Mouse (Mus musculus): ENCODE data around the gene Tbl1xr1. TPM values are rescaled to one million over a fixed set of nuclear protein-coding genes. Genes with fewer than 3 reads are reported as not detected.

Gene Tbl1xr1
- polyA plus RNA-seq, 1 experiment from 2014 or later: 20.7 TPM

DNA sequence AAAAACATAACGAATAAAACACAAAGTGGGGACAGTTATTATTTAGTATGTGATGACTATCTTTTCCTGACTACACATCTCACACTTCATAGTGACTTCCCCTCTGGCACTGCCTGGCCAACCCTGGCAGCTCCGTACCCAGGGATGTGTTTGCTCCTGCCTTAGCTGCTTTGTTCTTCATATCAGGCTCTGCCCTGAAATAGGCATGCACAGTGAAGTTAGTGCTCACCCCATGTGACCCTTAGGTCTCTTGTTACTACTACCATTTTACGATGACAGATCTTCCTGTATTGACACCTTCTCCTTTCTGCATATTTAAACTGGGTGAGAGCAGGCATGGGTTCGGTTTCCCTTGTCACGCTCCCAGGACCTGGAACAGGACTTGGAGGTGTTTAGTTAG lies 16.3 kb downstream of the Tbl1xr1 start:
- H3K9me3 ChIP-seq: no peaks in the 10 kb centered on the region
- H3K27ac ChIP-seq (replicated peaks): no peak overlapping the region
- 77% methylated on average over 5 of the region's 5 CpGs for WGBS
- no peak for ATAC-seq (ENCODE audit: low read depth)
- no peaks in the 10 kb centered on the region for H3K27me3 ChIP-seq
- no peaks in the 10 kb centered on the region for H3K36me3 ChIP-seq
- H3K4me3 ChIP-seq: no peak overlapping the region
- H3K9ac ChIP-seq: no peak overlapping the region
- H3K4me2 ChIP-seq: no peak overlapping the region
- H3K4me1 ChIP-seq (replicated peaks): peaks cover 26% of the 10 kb centered on the region

DNA sequence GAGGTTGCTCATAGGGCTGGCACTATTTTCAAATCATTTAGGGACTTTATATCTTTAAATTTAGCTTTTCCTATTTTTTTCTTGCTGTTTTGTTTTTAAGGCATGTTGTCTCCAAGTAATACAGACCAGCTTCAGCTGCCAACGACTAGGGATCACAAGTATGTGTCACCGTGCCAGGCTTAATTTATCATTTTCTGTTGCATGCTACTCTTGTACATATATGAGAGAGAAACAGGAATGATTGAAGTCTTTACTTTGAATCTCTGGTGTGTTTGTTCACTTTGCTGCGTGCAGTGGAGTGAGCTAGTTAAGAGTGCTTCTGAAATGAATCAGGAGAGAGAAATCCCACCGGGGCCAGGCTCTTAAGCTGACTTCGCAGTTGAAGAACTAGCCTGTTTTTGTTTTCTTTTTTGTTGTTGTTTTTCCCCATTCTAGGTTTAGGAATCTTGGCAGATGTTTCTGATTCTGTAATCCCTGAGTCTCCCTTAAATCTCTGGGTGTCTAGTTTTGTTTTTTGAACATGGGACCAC lies 27.6 kb downstream of the Tbl1xr1 start:
- no peaks in the 10 kb centered on the region for H3K36me3 ChIP-seq
- H3K9me3 ChIP-seq: no peaks in the 10 kb centered on the region
- H3K4me1 ChIP-seq (replicated peaks): peaks cover 42% of the 10 kb centered on the region
- WGBS: 60% methylated on average over 5 of the region's 5 CpGs
- H3K4me2 ChIP-seq: no peak overlapping the region
- no peak overlapping the region for H3K9ac ChIP-seq
- H3K27me3 ChIP-seq: no peaks in the 10 kb centered on the region
- no peak for ATAC-seq (ENCODE audit: low read depth)
- H3K4me3 ChIP-seq: no peak overlapping the region
- no peak overlapping the region for H3K27ac ChIP-seq (replicated peaks)

- H3K9me3 ChIP-seq: no peaks in the 10 kb centered on the region
- WGBS: 81% methylated on average over 6 of the region's 6 CpGs
- H3K4me3 ChIP-seq: no peak overlapping the region
- ATAC-seq (ENCODE audit: low read depth): no peak
- peaks cover 31% of the 10 kb centered on the region for H3K4me1 ChIP-seq (replicated peaks)
- no peaks in the 10 kb centered on the region for H3K36me3 ChIP-seq
- no peaks in the 10 kb centered on the region for H3K27me3 ChIP-seq
- no peak overlapping the region for H3K4me2 ChIP-seq
- H3K27ac ChIP-seq (replicated peaks): no peak overlapping the region
- H3K9ac ChIP-seq: no peak overlapping the region
Observed at GRCm38 (mm10) chr3:22105471-22105870, 29.0 kb downstream of the Tbl1xr1 start.

DNA sequence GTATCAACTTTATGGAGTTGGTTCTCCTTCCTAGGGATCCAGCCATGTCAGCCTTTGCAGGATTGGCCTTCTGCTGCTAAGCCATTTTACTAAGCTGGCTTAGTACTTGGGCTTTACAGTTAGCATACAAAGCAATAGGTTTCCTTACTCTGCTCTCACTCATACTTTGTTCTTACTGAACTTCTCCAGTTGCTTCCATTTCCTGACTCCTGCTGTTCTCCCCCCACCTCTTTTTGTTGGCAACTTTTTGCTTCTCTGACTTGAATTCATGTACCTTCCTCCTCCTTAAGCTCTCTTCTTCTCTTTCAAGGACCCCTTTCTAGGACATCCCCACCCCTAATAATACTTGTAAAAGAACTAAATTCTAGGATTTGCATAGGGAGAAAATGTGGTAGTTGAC lies 31.6 kb downstream of the Tbl1xr1 start:
- Histone ChIP-seq H3K9ac (no peak overlapping the region), H3K36me3 (0 out of 2 replicates have a peak, but pooled peaks cover 2% of the 10 kb centered on the region), H3K9me3 (0 out of 2 replicates have a peak, but pooled peaks cover 4% of the 10 kb centered on the region), H3K4me1 (replicated peaks) (peaks cover 24% of the 10 kb centered on the region), H3K4me3 (no peak overlapping the region), H3K27ac (replicated peaks) (no peak overlapping the region), H3K27me3 (no peaks in the 10 kb centered on the region), H3K4me2 (no peak overlapping the region)
- ATAC-seq (ENCODE audit: low read depth): no peak

- Histone ChIP-seq H3K9me3 (0 out of 2 replicates have a peak, but pooled peaks cover 4% of the 10 kb centered on the region), H3K4me2 (no peak overlapping the region), H3K9ac (no peak overlapping the region), H3K27me3 (no peaks in the 10 kb centered on the region), H3K4me3 (no peak overlapping the region), H3K4me1 (replicated peaks) (peaks cover 17% of the 10 kb centered on the region), H3K36me3 (0 out of 2 replicates have a peak, but pooled peaks cover 2% of the 10 kb centered on the region), H3K27ac (replicated peaks) (no peak overlapping the region)
- ATAC-seq (ENCODE audit: low read depth): no peak
- WGBS: 67% methylated on average over 1 of the region's 1 CpGs
Observed at GRCm38 (mm10) chr3:22109651-22110050, 33.2 kb downstream of the Tbl1xr1 start.

- Histone ChIP-seq H3K9ac (no peak overlapping the region), H3K9me3 (0 out of 2 replicates have a peak, but pooled peaks cover 4% of the 10 kb centered on the region), H3K4me1 (replicated peaks) (peaks cover 20% of the 10 kb centered on the region), H3K36me3 (0 out of 2 replicates have a peak, but pooled peaks cover 2% of the 10 kb centered on the region), H3K27me3 (no peaks in the 10 kb centered on the region), H3K27ac (replicated peaks) (no peak overlapping the region), H3K4me3 (no peak overlapping the region), H3K4me2 (no peak overlapping the region)
- WGBS: 93% methylated on average over 4 of the region's 4 CpGs
- ATAC-seq (ENCODE audit: low read depth): no peak
Observed at GRCm38 (mm10) chr3:22113773-22114172, 37.3 kb downstream of the Tbl1xr1 start.

GRCm38 (mm10) chr3:22115221-22115620 lies 38.8 kb downstream of the Tbl1xr1 start:
- Histone ChIP-seq H3K9ac (no peak overlapping the region), H3K27ac (replicated peaks) (0 out of 2 replicates have a peak overlapping the region, but pooled peaks have one; percentile 38), H3K9me3 (0 out of 2 replicates have a peak, but pooled peaks cover 4% of the 10 kb centered on the region), H3K27me3 (no peaks in the 10 kb centered on the region), H3K4me3 (no peak overlapping the region), H3K4me2 (no peak overlapping the region), H3K36me3 (0 out of 2 replicates have a peak, but pooled peaks cover 2% of the 10 kb centered on the region), H3K4me1 (replicated peaks) (peaks cover 20% of the 10 kb centered on the region)
- ATAC-seq (ENCODE audit: low read depth): peak; percentile 61; the same call in 1 of the 2 replicates
- WGBS: 40% methylated on average over 2 of the region's 2 CpGs

DNA sequence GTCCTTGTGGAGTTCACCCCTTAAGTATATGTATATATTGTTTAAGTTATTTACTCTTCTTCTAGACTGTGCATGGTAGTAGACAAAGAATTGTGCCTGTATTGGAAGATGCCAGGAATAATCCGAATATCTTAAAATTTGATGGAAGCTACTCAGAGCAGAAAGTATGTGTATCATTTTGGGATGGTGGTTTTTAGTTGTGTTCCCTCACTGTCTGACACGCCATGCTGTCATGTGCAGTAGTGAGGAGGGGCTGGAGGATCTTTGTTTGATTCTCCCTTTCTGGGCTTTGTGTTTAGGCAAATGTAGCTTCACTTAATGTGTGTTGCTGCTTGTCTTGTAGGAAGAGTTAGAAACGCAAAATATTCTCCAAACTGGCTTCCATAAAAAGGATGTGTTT lies 39.2 kb downstream of the Tbl1xr1 start:
- Histone ChIP-seq H3K9ac (no peak overlapping the region), H3K27ac (replicated peaks) (no peak overlapping the region), H3K36me3 (0 out of 2 replicates have a peak, but pooled peaks cover 2% of the 10 kb centered on the region), H3K27me3 (no peaks in the 10 kb centered on the region), H3K4me2 (no peak overlapping the region), H3K4me3 (no peak overlapping the region), H3K4me1 (replicated peaks) (peaks cover 23% of the 10 kb centered on the region), H3K9me3 (0 out of 2 replicates have a peak, but pooled peaks cover 4% of the 10 kb centered on the region)
- WGBS: 85% methylated on average over 3 of the region's 3 CpGs
- 0 out of 2 replicates have a peak, but pooled peaks have one; percentile 23 for ATAC-seq (ENCODE audit: low read depth)

DNA sequence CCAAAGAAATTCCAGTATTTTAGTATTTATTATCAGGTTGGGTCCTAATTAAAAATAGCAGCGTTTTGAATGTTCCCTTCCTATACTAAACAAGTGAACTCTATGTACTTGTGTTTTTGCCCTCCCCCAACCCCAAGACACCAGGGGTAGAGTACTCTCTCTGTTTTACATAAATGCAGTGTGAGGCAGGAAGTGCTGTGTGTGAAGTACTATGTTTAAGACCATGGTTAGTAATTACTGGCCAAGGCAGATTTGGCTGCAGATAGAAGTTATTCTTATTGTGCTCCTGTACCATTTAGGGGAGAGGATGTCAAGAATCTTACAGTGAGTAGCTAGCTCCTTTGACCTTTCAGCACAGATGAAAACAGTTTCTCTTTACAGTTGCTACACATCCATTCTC lies 39.7 kb downstream of the Tbl1xr1 start:
- ATAC-seq (ENCODE audit: low read depth): no peak
- WGBS: 88% methylated on average over 1 of the region's 1 CpGs
- Histone ChIP-seq H3K9me3 (0 out of 2 replicates have a peak, but pooled peaks cover 4% of the 10 kb centered on the region), H3K9ac (no peak overlapping the region), H3K36me3 (0 out of 2 replicates have a peak, but pooled peaks cover 1% of the 10 kb centered on the region), H3K4me3 (no peak overlapping the region), H3K27me3 (no peaks in the 10 kb centered on the region), H3K4me1 (replicated peaks) (peaks cover 27% of the 10 kb centered on the region), H3K27ac (replicated peaks) (no peak overlapping the region), H3K4me2 (no peak overlapping the region)

- peaks cover 25% of the 10 kb centered on the region for H3K4me1 ChIP-seq (replicated peaks)
- no peak for ATAC-seq (ENCODE audit: low read depth)
- H3K9me3 ChIP-seq: no peaks in the 10 kb centered on the region
- H3K27me3 ChIP-seq: no peaks in the 10 kb centered on the region
- H3K36me3 ChIP-seq: no peaks in the 10 kb centered on the region
- H3K4me2 ChIP-seq: no peak overlapping the region
- no peak overlapping the region for H3K9ac ChIP-seq
- WGBS: 42% methylated on average over 3 of the region's 3 CpGs
- no peak overlapping the region for H3K4me3 ChIP-seq
- no peak overlapping the region for H3K27ac ChIP-seq (replicated peaks)
Observed at GRCm38 (mm10) chr3:22121741-22122140, 45.3 kb downstream of the Tbl1xr1 start.

DNA sequence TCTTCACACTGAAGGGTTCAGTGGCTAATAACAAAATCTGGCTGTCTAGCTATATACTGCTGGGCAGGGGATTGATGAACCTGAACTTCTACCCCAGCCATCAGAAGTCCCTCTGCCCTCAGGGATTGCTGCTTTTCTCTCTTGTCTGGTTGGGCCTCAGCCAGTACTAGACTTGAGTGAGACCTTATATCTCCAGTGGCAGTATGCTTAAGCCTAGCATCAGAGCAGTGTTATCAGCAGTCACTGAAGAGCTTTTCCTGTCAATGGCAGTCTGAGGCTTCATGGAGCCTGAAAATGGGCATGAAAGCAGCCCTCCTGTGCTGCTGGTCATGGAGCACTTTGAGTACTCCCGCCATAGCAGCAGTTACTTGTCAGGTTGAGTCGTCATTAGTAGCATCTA lies 46.7 kb downstream of the Tbl1xr1 start:
- Histone ChIP-seq H3K9ac (no peak overlapping the region), H3K4me3 (no peak overlapping the region), H3K9me3 (no peaks in the 10 kb centered on the region; the same call in 1 of the 2 replicates), H3K27me3 (no peaks in the 10 kb centered on the region), H3K4me2 (no peak overlapping the region), H3K27ac (replicated peaks) (no peak overlapping the region), H3K4me1 (replicated peaks) (peaks cover 25% of the 10 kb centered on the region), H3K36me3 (no peaks in the 10 kb centered on the region; the same call in 1 of the 2 replicates)
- no peak for ATAC-seq (ENCODE audit: low read depth)
- WGBS: 79% methylated on average over 2 of the region's 2 CpGs

GRCm38 (mm10) chr3:22126251-22126826 lies 49.9 kb downstream of the Tbl1xr1 start:
- H3K27me3 ChIP-seq: no peaks in the 10 kb centered on the region
- H3K36me3 ChIP-seq: no peaks in the 10 kb centered on the region; the same call in 1 of the 2 replicates
- peaks cover 17% of the 10 kb centered on the region for H3K4me1 ChIP-seq (replicated peaks)
- no peak overlapping the region for H3K27ac ChIP-seq (replicated peaks)
- H3K4me2 ChIP-seq: no peak overlapping the region
- H3K4me3 ChIP-seq: no peak overlapping the region
- H3K9me3 ChIP-seq: no peaks in the 10 kb centered on the region; the same call in 1 of the 2 replicates
- ATAC-seq (ENCODE audit: low read depth): no peak
- WGBS: 92% methylated on average over 5 of the region's 5 CpGs
- H3K9ac ChIP-seq: no peak overlapping the region
